In genomic region chr16:44299438-44300093, GRCm38 (mm10) we compare ENCODE assay signal across 11 mouse cellular contexts. TPM values are rescaled to one million over a fixed set of nuclear protein-coding genes. Genes with fewer than 3 reads are reported as not detected.
DNase-seq lines count a peak whose midpoint lies in the region; ATAC-seq and TF ChIP-seq lines count a peak whose summit lies in the region.
"Had no signal": no experiment of that assay in that cellular context is flagged by ENCODE, and none has a peak within 500 bp of the region (broad histone marks: within the 10 kb centered on the region; RNA-seq: fewer than 3 reads in every experiment).

No protein-coding gene starts in this region.

- TF ChIP-seq POLR2A in liver, adult 2 months (IDR thresholded peaks at IDR 0.05; ENCODE audit: extremely low read depth, insufficient read depth, low read length) = no peak
- no peak for TF ChIP-seq POLR2A in ES-Bruce4 (IDR thresholded peaks at IDR 0.05; ENCODE audit: insufficient read depth, low read length)
- no peak for TF ChIP-seq POLR2A in bone marrow, adult 2 months (IDR thresholded peaks at IDR 0.05; ENCODE audit: borderline replicate concordance, control insufficient read depth, low read depth, low read length)

- no peak for ATAC-seq in liver, embryonic 11.5 days (replicated peaks; ENCODE audit: low FRiP score)

- H3K27me3 ChIP-seq in liver, adult 2 months (ENCODE audit: control insufficient read depth, insufficient read depth, low read length) = no peaks in the 10 kb centered on the region
- no peaks in the 10 kb centered on the region for H3K27me3 ChIP-seq in liver, embryonic 11.5 days (replicated peaks; ENCODE audit: control insufficient read depth, insufficient read depth, low read length)
- no peaks in the 10 kb centered on the region for H3K27me3 ChIP-seq in ES-Bruce4 (ENCODE audit: control insufficient read depth, insufficient read depth, low read length, poor library complexity, severe bottlenecking)
- H3K27me3 ChIP-seq: limb, embryonic 15.5 days had no signal

- WGBS in liver, adult 2 months = 84% methylated on average over 20 of the region's 20 CpGs
- WGBS in liver, embryonic 11.5 days = 68% methylated on average over 20 of the region's 20 CpGs
- WGBS in bone marrow, adult 2 months = 78% methylated on average over 20 of the region's 20 CpGs

- peak; percentile 1 for DNase-seq in liver, adult 2 months (ENCODE audit: extremely low read depth, low read depth, low spot score)
- DNase-seq in liver, embryonic 11.5 days (ENCODE audit: low spot score) = no peak
- DNase-seq in natural killer cell, adult 2 months (ENCODE audit: low spot score in 2 of 2) = peak; percentile 5 to 6
- DNase-seq in urinary bladder, postnatal 25 days (ENCODE audit: low spot score) = no peak
- no peak for DNase-seq in cerebellum, adult 18-20 months
- DNase-seq: kidney, postnatal 25 days; right cerebral cortex, postnatal 25 days had no signal

- no peaks in the 10 kb centered on the region for H3K9me3 ChIP-seq in liver, embryonic 11.5 days (ENCODE audit: control insufficient read depth, low read length)
- H3K9me3 ChIP-seq in ES-Bruce4 (replicated peaks; ENCODE audit: control insufficient read depth, insufficient read depth, low read length, poor library complexity, severe bottlenecking) = no peaks in the 10 kb centered on the region
- H3K9me3 ChIP-seq: limb, embryonic 15.5 days had no signal

- H3K9ac ChIP-seq in liver, adult 2 months (ENCODE audit: low read depth, low read length) = no peak overlapping the region
- H3K9ac ChIP-seq in liver, embryonic 11.5 days (ENCODE audit: low read depth, low read length) = no peak overlapping the region
- H3K9ac ChIP-seq in ES-Bruce4 (ENCODE audit: low read depth, poor library complexity, severe bottlenecking) = no peak overlapping the region
- H3K9ac ChIP-seq: limb, embryonic 15.5 days had no signal

- H3K79me2 ChIP-seq in liver, adult 2 months (ENCODE audit: control insufficient read depth, insufficient read depth, low read length) = no peaks in the 10 kb centered on the region

- peak; percentile 41; the same call in 1 of the 2 replicates for TF ChIP-seq CTCF in liver, adult 2 months (IDR thresholded peaks at IDR 0.05; ENCODE audit: low read depth, low read length)
- TF ChIP-seq CTCF in ES-Bruce4 (IDR thresholded peaks at IDR 0.05; ENCODE audit: low read depth, low read length) = peak; percentile 62
- peak; percentile 34 for TF ChIP-seq CTCF in bone marrow, adult 2 months (IDR thresholded peaks at IDR 0.05; ENCODE audit: control insufficient read depth, insufficient read depth, low read length)

- H3K4me1 ChIP-seq in liver, adult 2 months (ENCODE audit: control insufficient read depth, insufficient read depth, low read length) = no peaks in the 10 kb centered on the region
- H3K4me1 ChIP-seq in liver, embryonic 11.5 days (replicated peaks; ENCODE audit: control insufficient read depth, insufficient read depth, low read length) = no peaks in the 10 kb centered on the region
- no peaks in the 10 kb centered on the region for H3K4me1 ChIP-seq in ES-Bruce4 (ENCODE audit: control insufficient read depth, insufficient read depth, low read length)
- H3K4me1 ChIP-seq in bone marrow, adult 2 months (ENCODE audit: control insufficient read depth, insufficient read depth, low read length) = no peaks in the 10 kb centered on the region
- H3K4me1 ChIP-seq: limb, embryonic 15.5 days had no signal

- no peaks in the 10 kb centered on the region for H3K36me3 ChIP-seq in liver, adult 2 months (ENCODE audit: control insufficient read depth, insufficient read depth, low read length)
- no peaks in the 10 kb centered on the region for H3K36me3 ChIP-seq in liver, embryonic 11.5 days (ENCODE audit: control insufficient read depth, insufficient read depth, low read length)
- H3K36me3 ChIP-seq in ES-Bruce4 (ENCODE audit: control insufficient read depth, insufficient read depth, low read length, poor library complexity, severe bottlenecking) = no peaks in the 10 kb centered on the region
- H3K36me3 ChIP-seq: limb, embryonic 15.5 days had no signal

- H3K4me2 ChIP-seq in liver, embryonic 11.5 days = no peak overlapping the region
- H3K4me2 ChIP-seq: limb, embryonic 15.5 days had no signal

- no peak overlapping the region for H3K4me3 ChIP-seq in liver, adult 2 months (ENCODE audit: insufficient read depth, low read depth, low read length)
- no peak overlapping the region for H3K4me3 ChIP-seq in liver, embryonic 11.5 days (ENCODE audit: low read depth, low read length)
- no peak overlapping the region for H3K4me3 ChIP-seq in ES-Bruce4 (ENCODE audit: low read depth, low read length)
- H3K4me3 ChIP-seq in bone marrow, adult 2 months (replicated peaks; ENCODE audit: control insufficient read depth, low read depth, low read length) = no peak overlapping the region
- H3K4me3 ChIP-seq: limb, embryonic 15.5 days had no signal

- TF ChIP-seq EP300 in ES-Bruce4 (IDR thresholded peaks at IDR 0.05; ENCODE audit: insufficient read depth, low read depth, low read length) = no peak

- H3K27ac ChIP-seq in liver, adult 2 months (replicated peaks; ENCODE audit: insufficient read depth, low read depth, low read length) = no peak overlapping the region
- H3K27ac ChIP-seq in liver, embryonic 11.5 days (ENCODE audit: low read depth, low read length) = no peak overlapping the region
- no peak overlapping the region for H3K27ac ChIP-seq in ES-Bruce4 (ENCODE audit: insufficient read depth, low read length)
- H3K27ac ChIP-seq in bone marrow, adult 2 months (ENCODE audit: control insufficient read depth, insufficient read depth, low read depth, low read length, poor library complexity) = no peak overlapping the region
- H3K27ac ChIP-seq: limb, embryonic 15.5 days had no signal

RNA-seq across cellular contexts. Expression of gene Sidt1, which starts 33.4 kb away (rescaled TPM):
- total RNA-seq in liver, adult 2 months (2014; rRNA removed) = under 0.01 and 0.20 TPM in 2 replicates
- 0.14 and 0.23 TPM in 2 replicates for polyA plus RNA-seq in liver, adult 2 months (2012; rRNA removed)
- not detected in 2 replicates for polyA plus RNA-seq in liver, embryonic 11.5 days (2014; fragmentation: Nextera tagmentation; extraction: Ambion mirVana)
- not detected in 2 replicates for polyA plus RNA-seq in ES-Bruce4 (2011; ENCODE audit: insufficient read depth, insufficient read length, low read depth, missing spikeins)
- polyA plus RNA-seq in bone marrow, adult 2 months (2011; ENCODE audit: insufficient read depth, insufficient read length, low replicate concordance, missing spikeins) = 2.5 and 3.6 TPM in 2 replicates
- polyA plus RNA-seq: heart, embryonic 14.5 days had no signal

RNA-seq across cellular contexts. Expression of gene Spice1, which starts 47.4 kb away (rescaled TPM):
- total RNA-seq in liver, adult 2 months (2014; rRNA removed) = 2.3 and 3.8 TPM in 2 replicates
- polyA plus RNA-seq in liver, adult 2 months (2012; rRNA removed) = 1.3 and 1.7 TPM in 2 replicates
- 23.6 and 25.4 TPM in 2 replicates for polyA plus RNA-seq in liver, embryonic 11.5 days (2014; fragmentation: Nextera tagmentation; extraction: Ambion mirVana)
- polyA plus RNA-seq in ES-Bruce4 (2011; ENCODE audit: insufficient read depth, insufficient read length, low read depth, missing spikeins) = 56.9 and 60.9 TPM in 2 replicates
- 7.6 and 11.9 TPM in 2 replicates for polyA plus RNA-seq in bone marrow, adult 2 months (2011; ENCODE audit: insufficient read depth, insufficient read length, low replicate concordance, missing spikeins)

Comparison
In these comparisons a context has a peak if more than half of its experiments do, and no peak if none do; other contexts are left out.
1. DNase-seq: peak in liver, adult 2 months (single experiment) and natural killer cell, adult 2 months (2 of 2); none in liver, embryonic 11.5 days (single experiment), urinary bladder, postnatal 25 days (single experiment) and cerebellum, adult 18-20 months (0 of 2).
2. Peak in every context shown above with its lines, with median percentiles within 50 percentile points of each other: CTCF ChIP-seq.